Mouse (Mus musculus) olfactory bulb, adult 2 months (tissue): ENCODE results near the gene Dmrt3. TPM values are rescaled to one million over a fixed set of nuclear protein-coding genes. Genes with fewer than 3 reads are reported as not detected.

Experiments
- H3K27ac ChIP-seq: fragments of 200-500 bp; 2 replicates; pipeline ENCODE4 v1.5.1; 2012; ENCODE audit warnings: low read depth, low read length; ENCODE audit not compliant: insufficient read depth
- H3K4me1 ChIP-seq: fragments of 200-500 bp; 2 replicates; pipeline ENCODE4 v1.6.1; 2012; ENCODE audit warnings: low read length; ENCODE audit not compliant: control insufficient read depth, insufficient read depth
- H3K4me3 ChIP-seq: fragments of 200-500 bp; 2 replicates; pipeline ENCODE4 v1.5.1; 2012; ENCODE audit warnings: mild to moderate bottlenecking, low read depth, low read length, moderate library complexity; ENCODE audit not compliant: insufficient read depth
- CTCF ChIP-seq: fragments of 200-500 bp; IDR thresholded peaks from 2 replicates; pipeline ENCODE4 v1.5.1; 2012; ENCODE audit warnings: low read depth, mild to moderate bottlenecking, low read length, moderate library complexity; ENCODE audit not compliant: insufficient read depth
- POLR2A ChIP-seq: fragments of 200-500 bp; IDR thresholded peaks from 2 replicates; pipeline ENCODE4 v1.6.1; 2012; ENCODE audit warnings: mild to moderate bottlenecking, low read depth, low read length, moderate library complexity; ENCODE audit not compliant: insufficient read depth
- WGBS: fragments of 180-500 bp; shearing (Covaris S2); methylation state at CpG from one replicate; pipeline ENCODE4 v1.1.7; 2018; 5-methylcytosine and 5-hydroxymethylcytosine counted together
- polyA plus RNA-seq: library from polyadenylated mRNA; stranded (reverse); fragments of >200 nt; gene quantifications from 2 replicates; pipeline ENCODE4 v1.2.4, GENCODE M21; 2012; ENCODE audit warnings: low replicate concordance; ENCODE audit not compliant: missing spikeins, insufficient read depth, insufficient read length

Dmrt3 gene
- polyA plus RNA-seq, 1 experiment = not detected

GRCm38 (mm10) chr19:25647136-25647535 is 37.0 kb downstream of the Dmrt3 start:
- Histone ChIP-seq H3K27ac (no peak overlapping the region), H3K4me1 (no peaks in the 10 kb centered on the region), H3K4me3 (no peak overlapping the region)
- TF ChIP-seq CTCF (no peak), POLR2A (no peak)
- WGBS = 83% methylated on average over 3 of the region's 3 CpGs

GRCm38 (mm10) chr19:25648701-25649100 is 38.6 kb downstream of the Dmrt3 start:
- H3K4me3 ChIP-seq = no peak overlapping the region
- TF ChIP-seq CTCF = no peak
- TF ChIP-seq POLR2A = no peak
- H3K27ac ChIP-seq = no peak overlapping the region
- H3K4me1 ChIP-seq = no peaks in the 10 kb centered on the region
- 85% methylated on average over 4 of the region's 4 CpGs for WGBS

- Histone ChIP-seq H3K27ac (no peak overlapping the region), H3K4me3 (no peak overlapping the region), H3K4me1 (no peaks in the 10 kb centered on the region)
- 87% methylated on average over 10 of the region's 10 CpGs for WGBS
- TF ChIP-seq CTCF (no peak), POLR2A (no peak)
These were observed 40.4 kb downstream of the Dmrt3 start for GRCm38 (mm10) chr19:25650474-25650873.

GRCm38 (mm10) chr19:25652560-25652959 is 42.5 kb downstream of the Dmrt3 start:
- TF ChIP-seq POLR2A (no peak), CTCF (no peak)
- no peak overlapping the region for H3K27ac ChIP-seq
- 50% methylated on average over 5 of the region's 5 CpGs for WGBS

GRCm38 (mm10) chr19:25654034-25654749 is 44.1 kb downstream of the Dmrt3 start:
- TF ChIP-seq POLR2A (no peak), CTCF (no peak)
- no peak overlapping the region for H3K27ac ChIP-seq
- H3K4me1 ChIP-seq = no peaks in the 10 kb centered on the region
- no peak overlapping the region for H3K4me3 ChIP-seq
- whole genome bisulfite sequencing = 84% methylated on average over 12 of the region's 12 CpGs

More at GRCm38 (mm10) chr19:25652560-25652959, 42.5 kb downstream of the Dmrt3 start:
- Histone ChIP-seq H3K4me3 (no peak overlapping the region), H3K4me1 (no peaks in the 10 kb centered on the region)

GRCm38 (mm10) chr19:25665486-25666339 is 55.6 kb downstream of the Dmrt3 start:
- no peak overlapping the region for H3K4me3 ChIP-seq
- H3K4me1 ChIP-seq = no peaks in the 10 kb centered on the region
- 5% methylated on average over 31 of the region's 31 CpGs for WGBS
- no peak overlapping the region for H3K27ac ChIP-seq
- no peak for TF ChIP-seq CTCF
- TF ChIP-seq POLR2A = no peak

GRCm38 (mm10) chr19:25667836-25668235 is 57.7 kb downstream of the Dmrt3 start:
- H3K4me1 ChIP-seq = peaks cover 5% of the 10 kb centered on the region; the same call in 1 of the 2 replicates
- H3K27ac ChIP-seq = no peak overlapping the region
- no peak for TF ChIP-seq CTCF
- TF ChIP-seq POLR2A = no peak
- WGBS = 28% methylated on average over 4 of the region's 4 CpGs
- no peak overlapping the region for H3K4me3 ChIP-seq

GRCm38 (mm10) chr19:25669593-25670248 is 59.6 kb downstream of the Dmrt3 start:
- WGBS = 12% methylated on average over 3 of the region's 3 CpGs
- TF ChIP-seq POLR2A = no peak
- no peak overlapping the region for H3K4me3 ChIP-seq
- H3K4me1 ChIP-seq = peaks cover 14% of the 10 kb centered on the region
- H3K27ac ChIP-seq = no peak overlapping the region

GRCm38 (mm10) chr19:25670571-25671285 is 60.6 kb downstream of the Dmrt3 start:
- 5% methylated on average over 17 of the region's 17 CpGs for WGBS
- Histone ChIP-seq H3K4me1 (peaks cover 14% of the 10 kb centered on the region), H3K4me3 (no peak overlapping the region), H3K27ac (no peak overlapping the region)
- TF ChIP-seq CTCF = no peak
- no peak for TF ChIP-seq POLR2A
